In the genomic region with DNA sequence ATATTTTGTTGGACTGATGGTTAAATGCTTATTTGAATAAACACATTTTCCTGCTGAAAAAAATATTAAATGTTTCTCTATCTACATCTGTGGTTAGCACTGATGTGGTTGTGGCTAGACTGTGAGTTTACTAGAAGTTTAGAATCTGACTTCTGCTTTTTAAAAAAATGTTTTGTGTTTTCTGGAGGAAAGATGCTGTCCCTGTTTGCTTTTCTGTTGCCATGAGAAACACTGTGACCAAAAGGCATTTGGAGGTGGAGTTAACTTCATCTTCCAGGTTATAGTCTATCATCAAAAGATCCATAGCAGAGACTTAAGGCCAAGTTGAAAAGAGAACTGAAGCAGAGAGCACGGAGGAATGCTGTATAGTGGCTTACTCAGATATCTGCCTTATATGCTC, we compare ENCODE assay signal across 27 mouse cellular contexts.
"Had no signal": no experiment of that assay in that cellular context is flagged by ENCODE, and none has a peak within 500 bp of the region (broad histone marks: within the 10 kb centered on the region; RNA-seq: fewer than 3 reads in every experiment).

No protein-coding gene starts in this region.

- H3K36me3 ChIP-seq: heart, embryonic 13.5 days; heart, embryonic 15.5 days; hindbrain, embryonic 13.5 days; hindbrain, embryonic 15.5 days; kidney, embryonic 15.5 days; limb, embryonic 13.5 days; limb, embryonic 15.5 days; liver, embryonic 12.5 days had no signal

- H3K4me1 ChIP-seq: hindbrain, embryonic 13.5 days; hindbrain, embryonic 15.5 days; kidney, embryonic 15.5 days; limb, embryonic 13.5 days; limb, embryonic 15.5 days had no signal

- DNase-seq: gastrocnemius, adult 2 months; gastrocnemius, postnatal 10 days; gastrocnemius, postnatal 25 days; heart, adult 11 months; heart, adult 2 months; heart, postnatal 14 days; heart, postnatal 36 days; kidney, adult 11 months; kidney, adult 2 months; kidney, adult 9 months; kidney, postnatal 14 days; kidney, postnatal 36 days; layer of hippocampus, adult 9-11 months; layer of hippocampus, postnatal 36 days; left cerebral cortex, postnatal 4 days had no signal

- H3K9me3 ChIP-seq: heart, embryonic 13.5 days; heart, embryonic 15.5 days; hindbrain, embryonic 13.5 days; hindbrain, embryonic 15.5 days; kidney, embryonic 15.5 days; limb, embryonic 13.5 days; limb, embryonic 15.5 days; liver, embryonic 12.5 days had no signal

- H3K27ac ChIP-seq: gastrocnemius, adult 2 months; heart, adult 2 months; heart, embryonic 13.5 days; heart, embryonic 15.5 days; hindbrain, embryonic 13.5 days; hindbrain, embryonic 15.5 days; hindbrain, postnatal 0 days; kidney, embryonic 15.5 days; kidney, postnatal 0 days; limb, embryonic 13.5 days; limb, embryonic 15.5 days; liver, embryonic 12.5 days; liver, embryonic 14.5 days had no signal

- H3K27me3 ChIP-seq: heart, embryonic 13.5 days; heart, embryonic 15.5 days; hindbrain, embryonic 13.5 days; hindbrain, embryonic 15.5 days; kidney, embryonic 15.5 days; limb, embryonic 13.5 days; limb, embryonic 15.5 days; liver, embryonic 12.5 days had no signal

- H3K4me3 ChIP-seq: gastrocnemius, adult 2 months; heart, adult 2 months; heart, embryonic 13.5 days; heart, embryonic 15.5 days; hindbrain, embryonic 13.5 days; hindbrain, embryonic 15.5 days; kidney, embryonic 15.5 days; limb, embryonic 13.5 days; limb, embryonic 15.5 days; liver, embryonic 12.5 days had no signal

- ATAC-seq: hindbrain, postnatal 0 days; intestine, embryonic 16.5 days; liver, embryonic 12.5 days had no signal
